Mouse (Mus musculus) retina, postnatal 7 days (tissue): ENCODE results near the gene Sacs.
"Not testable (repeated sequence)": the region's sequence is repeated elsewhere in the genome, so short reads cannot be mapped to it uniquely, and the experiment has no call there.

Source experiments
- DNase-seq: peaks from one replicate; pipeline ENCODE4 v3.0.0-alpha.2; 2012; ENCODE audit warnings: low read depth, low spot score

Sacs gene

GRCm38 (mm10) chr14:61137994-61138726, at the start of gene Sacs:
Gene Sacs, plus strand, starts transcription at chr14:61138457.
- no peak for DNase-seq

GRCm38 (mm10) chr14:61090955-61091354, 47.3 kb upstream of the Sacs start:
- no peak for DNase-seq

DNA sequence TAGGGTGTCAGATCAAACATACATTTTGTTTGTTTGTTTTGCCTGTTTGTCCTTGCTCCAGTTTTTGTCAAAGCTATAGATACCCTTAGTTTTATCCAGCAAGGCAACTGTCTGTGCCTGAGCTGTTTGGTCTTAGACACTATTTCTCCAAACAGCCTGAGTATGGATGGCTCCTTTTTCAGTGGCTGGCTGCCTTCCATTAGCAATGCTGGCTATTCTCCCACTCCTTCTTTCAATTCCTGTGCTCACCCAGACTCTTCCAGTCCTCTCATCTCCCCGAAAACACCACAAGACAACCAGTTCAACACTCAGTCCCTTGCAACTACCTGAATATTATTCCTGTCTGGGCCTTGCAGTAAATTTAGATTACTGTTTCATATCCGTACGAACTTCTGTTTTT, 46.2 kb upstream of the Sacs start:
- DNase-seq = no peak

DNA sequence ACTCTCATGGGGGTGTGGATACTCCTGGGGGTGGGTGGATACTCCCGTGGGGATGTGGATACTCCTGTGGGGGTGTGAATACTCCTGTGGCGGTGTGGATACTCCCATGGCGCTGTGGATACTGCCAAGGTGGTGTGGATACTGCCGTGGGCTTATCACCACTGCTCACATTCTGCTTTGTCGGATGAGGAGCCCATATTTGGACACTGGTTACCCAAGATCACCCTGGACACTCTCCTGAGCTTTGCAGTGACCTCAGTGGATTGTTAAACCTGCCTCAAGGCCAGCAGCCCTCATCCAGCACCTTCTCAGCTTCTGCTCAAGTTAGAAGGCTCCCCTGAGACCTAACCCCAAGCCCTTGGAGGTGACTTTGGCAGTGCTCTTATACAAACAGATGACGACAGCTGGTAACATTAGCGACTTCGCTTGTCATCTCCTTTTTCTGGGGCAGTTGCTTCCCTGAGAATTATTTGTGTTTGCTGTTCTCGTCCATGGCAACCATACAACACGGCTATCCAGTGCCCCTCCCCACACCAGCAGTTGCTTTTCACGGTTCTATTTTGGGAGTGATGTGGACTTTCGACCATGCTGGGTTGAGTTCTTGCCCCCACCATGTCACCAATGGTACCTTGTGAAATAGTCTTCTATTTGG, 40.2 kb upstream of the Sacs start:
- no peak for DNase-seq

DNA sequence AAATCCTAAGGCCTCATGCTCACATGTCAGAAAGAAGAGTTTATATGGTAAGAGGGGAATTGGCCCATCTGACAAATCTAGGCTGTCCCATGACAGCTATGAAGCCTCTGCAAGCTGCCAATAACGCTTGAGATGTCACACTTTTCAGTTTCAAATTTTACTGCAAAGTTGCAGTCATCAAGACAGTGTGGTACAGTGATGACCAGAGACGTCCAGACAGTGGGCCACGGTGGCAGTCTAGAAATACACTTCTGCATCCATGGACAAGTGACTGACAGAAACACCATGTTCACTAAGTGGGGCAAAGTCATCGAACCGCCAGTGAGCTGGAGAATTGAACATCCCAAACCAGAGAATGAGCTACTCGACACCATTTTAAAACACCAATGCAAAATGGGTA, 37.5 kb upstream of the Sacs start:
- no peak for DNase-seq

DNA sequence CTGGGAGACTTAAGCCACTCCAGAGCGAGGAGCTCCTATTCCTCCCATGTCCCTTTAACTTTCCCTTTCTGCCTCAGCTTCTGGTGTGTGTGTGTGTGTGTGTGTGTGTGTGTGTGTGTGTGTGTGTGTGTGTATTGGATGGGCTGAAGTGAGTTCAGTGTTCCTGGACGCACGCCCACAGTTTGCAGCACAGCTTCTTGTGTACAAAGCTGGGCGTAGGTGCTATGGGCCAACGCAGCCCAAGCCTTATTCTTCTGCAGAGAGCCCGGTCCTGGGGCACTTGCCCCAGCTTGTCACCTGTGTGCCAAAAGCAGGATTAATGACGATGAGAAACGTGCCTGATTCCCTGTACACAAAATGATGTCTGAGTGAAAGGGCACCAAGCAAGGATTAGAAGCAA, 31.9 kb upstream of the Sacs start:
- DNase-seq = no peak

GRCm38 (mm10) chr14:61108625-61109024, 29.6 kb upstream of the Sacs start:
- no peak for DNase-seq

DNA sequence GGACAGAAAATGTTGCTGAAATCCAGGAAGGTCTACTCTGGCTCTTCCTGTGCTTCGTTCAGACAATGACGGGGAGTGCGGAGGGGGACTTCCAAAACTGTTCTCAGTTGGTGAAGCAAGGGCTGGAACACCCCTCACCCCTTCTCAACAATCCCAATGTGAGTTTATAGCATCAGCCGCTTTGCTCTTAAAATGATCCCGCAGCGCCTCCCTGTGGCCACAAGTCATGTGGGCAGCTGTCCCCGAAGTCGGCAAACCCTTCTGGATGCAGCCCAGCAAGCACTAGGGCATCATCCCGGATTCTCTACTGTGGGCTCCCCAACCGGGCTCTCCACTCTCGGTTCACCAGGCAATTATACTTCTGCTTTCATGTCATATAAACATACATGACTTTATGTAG, 25.9 kb upstream of the Sacs start:
- peak; percentile 56 for DNase-seq

GRCm38 (mm10) chr14:61124755-61125154, 13.5 kb upstream of the Sacs start:
- DNase-seq = no peak

- DNase-seq = no peak
These were observed 13.1 kb upstream of the Sacs start for GRCm38 (mm10) chr14:61125201-61125600.

DNA sequence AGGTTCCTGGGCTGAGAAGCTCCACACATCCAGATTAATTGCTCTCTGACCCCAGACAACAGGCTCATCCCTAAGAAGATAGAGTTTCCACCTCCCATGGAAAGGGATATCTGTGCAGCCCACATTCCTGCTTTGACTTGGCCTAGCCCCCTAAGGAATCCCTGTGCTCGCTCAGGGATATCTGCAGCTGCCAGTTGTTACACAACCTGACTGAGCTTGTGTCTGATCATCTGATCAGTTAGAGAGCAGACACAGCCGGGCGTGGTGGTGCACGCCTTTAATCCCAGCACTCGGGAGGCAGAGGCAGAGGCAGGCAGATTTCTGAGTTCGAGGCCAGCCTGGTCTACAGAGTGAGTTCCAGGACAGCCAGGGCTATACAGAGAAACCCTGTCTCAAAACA, 10.9 kb upstream of the Sacs start:
- not testable (repeated sequence) for DNase-seq

DNA sequence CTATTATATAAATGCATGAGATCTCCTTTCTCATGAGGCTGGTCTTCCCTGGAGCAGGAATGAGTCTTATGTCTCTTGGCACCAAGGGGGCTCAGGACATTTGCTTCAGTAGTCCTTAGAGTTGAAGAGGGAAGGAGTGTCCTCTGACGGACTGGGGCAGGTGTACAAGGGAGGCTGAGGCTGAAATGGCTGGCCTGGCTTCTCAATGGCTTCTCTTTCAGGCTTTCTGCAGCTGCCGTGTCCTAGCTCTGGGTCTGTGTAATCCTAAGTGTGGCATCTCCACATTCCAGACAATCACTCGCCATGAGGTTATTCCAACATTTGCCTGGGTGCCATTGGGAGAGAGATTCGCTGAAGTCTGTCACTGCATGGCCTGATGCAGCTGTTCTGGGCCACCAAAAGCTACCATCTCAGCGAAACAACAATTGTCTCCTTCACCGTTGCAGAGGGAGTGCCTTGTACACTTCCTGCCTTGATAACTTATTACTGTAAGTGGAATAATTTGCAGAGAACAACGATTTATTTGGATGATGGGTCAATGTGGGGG, 9.2 kb upstream of the Sacs start:
- DNase-seq = no peak

DNA sequence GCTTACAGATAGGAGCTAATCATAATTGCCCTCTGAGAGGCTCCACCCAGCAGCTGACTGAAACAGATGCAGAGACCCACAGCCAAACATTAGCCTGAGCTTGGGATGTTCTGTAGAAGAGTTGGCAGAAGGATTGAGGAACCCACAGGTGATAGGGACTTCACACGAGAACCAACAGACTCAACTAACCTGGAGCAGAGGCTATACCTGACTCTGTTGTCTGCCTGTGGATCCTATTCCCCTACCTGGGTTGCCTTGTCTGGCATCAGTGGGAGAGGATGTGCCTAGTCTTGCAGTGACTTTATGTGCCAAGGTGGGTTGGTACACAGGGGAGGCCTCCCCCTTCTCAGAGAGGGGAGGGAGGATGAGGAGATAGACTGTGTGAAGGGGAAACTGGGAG, 5.7 kb upstream of the Sacs start:
- DNase-seq = no peak

- no peak for DNase-seq
These were observed 3.8 kb upstream of the Sacs start for GRCm38 (mm10) chr14:61134381-61135030.

GRCm38 (mm10) chr14:61137410-61137809, 847 bp upstream of the Sacs start:
- no peak for DNase-seq

GRCm38 (mm10) chr14:61138727-61139067, 440 bp downstream of the Sacs start:
- no peak for DNase-seq

DNA sequence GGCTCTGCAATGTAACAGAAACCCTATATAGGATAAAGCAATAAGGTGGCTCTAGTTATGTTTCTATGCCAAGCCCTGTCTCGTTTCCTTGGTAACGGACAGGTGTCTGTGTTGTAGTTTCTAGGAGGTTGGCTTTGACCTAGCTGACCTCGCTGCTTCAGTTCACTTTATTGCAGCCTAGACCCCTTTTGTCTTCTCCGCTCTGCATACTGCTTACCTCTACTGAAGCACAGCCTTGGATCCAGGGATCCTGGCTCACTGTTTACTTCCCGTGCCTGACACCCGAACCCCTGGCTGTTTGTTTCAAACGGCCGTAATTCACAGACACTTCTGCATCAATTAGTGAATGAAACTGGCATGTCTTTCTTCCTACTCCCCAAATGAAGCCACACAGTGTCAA, 5.1 kb downstream of the Sacs start:
- no peak for DNase-seq

DNA sequence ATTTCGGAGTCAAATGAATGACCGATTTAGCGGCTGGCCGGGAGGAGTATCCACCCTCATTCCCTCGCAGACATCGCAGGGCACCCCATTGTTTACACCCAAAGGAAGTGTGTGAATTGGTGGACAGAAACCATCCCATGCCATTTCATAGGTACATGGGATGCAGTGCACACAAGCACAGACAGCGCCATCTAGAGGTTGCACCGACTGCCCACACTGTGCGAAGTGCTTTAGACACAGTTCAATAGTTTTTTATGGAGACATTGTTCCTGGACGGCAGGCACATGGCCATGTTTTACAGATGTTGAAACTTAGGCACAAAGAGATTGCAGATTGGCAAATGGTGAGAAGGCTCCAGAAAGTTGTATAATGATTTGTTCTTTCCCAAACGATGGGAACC, 5.6 kb downstream of the Sacs start:
- DNase-seq = no peak

DNA sequence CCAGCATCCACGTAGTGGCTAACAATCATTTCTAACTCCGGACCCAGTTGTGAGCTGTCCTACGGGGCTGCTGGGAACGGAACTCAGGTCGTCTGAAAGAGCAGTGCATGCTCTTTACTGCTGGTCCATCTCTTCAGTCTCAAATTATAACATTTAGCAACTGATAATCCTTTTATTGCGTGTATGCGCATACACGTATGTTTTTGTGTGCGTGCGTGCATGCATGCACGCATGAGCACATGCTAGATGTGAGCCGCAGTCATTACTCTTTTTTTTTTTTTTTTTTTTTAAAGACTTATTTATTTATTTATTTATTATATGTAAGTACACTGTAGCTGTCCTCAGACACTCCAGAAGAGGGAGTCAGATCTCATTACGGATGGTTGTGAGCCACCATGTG, 12.2 kb downstream of the Sacs start:
- DNase-seq = not testable (repeated sequence)

- no peak for DNase-seq
These were observed 16.8 kb downstream of the Sacs start for GRCm38 (mm10) chr14:61154900-61155585.

- DNase-seq = no peak
These were observed 17.4 kb downstream of the Sacs start for GRCm38 (mm10) chr14:61155687-61156086.

GRCm38 (mm10) chr14:61157426-61157825, 19.2 kb downstream of the Sacs start:
- not testable (repeated sequence) for DNase-seq
